Mouse (Mus musculus) G1E-ER4 (cell line): ENCODE data around the gene Gm49345. TPM values are rescaled to one million over a fixed set of nuclear protein-coding genes. Genes with fewer than 3 reads are reported as not detected.

Experiments used
- GATA1 ChIP-seq: IDR thresholded peaks from one replicate; pipeline ENCODE4 v1.8.0; 2012; ENCODE audit warnings: low read length, inconsistent platforms
- polyA plus RNA-seq: library from polyadenylated mRNA; stranded (reverse); fragments of >175 nt; gene quantifications from 2 replicates; pipeline ENCODE4 v1.2.3, GENCODE M21; 2012

Gm49345 gene
- 0.02 TPM in 1 of 2 replicates, not detected in the other for polyA plus RNA-seq

- no peak for TF ChIP-seq GATA1
Measured at GRCm38 (mm10) chr13:67637294-67638007, at the start of gene Gm49345, which contains the start of gene Zfp729a. TSS of gene Gm49345 (minus strand) at chr13:67637769. TSS of gene Zfp729a (minus strand) at chr13:67637791.

- TF ChIP-seq GATA1, result no peak
Measured at GRCm38 (mm10) chr13:67686971-67687370, 49.4 kb upstream of the Gm49345 start, which contains the start of gene Zfp738. TSS of gene Zfp738 (minus strand) at chr13:67687071.

- no peak for TF ChIP-seq GATA1
Measured at GRCm38 (mm10) chr13:67674902-67675301, 37.3 kb upstream of the Gm49345 start.

GRCm38 (mm10) chr13:67652496-67652895, 14.9 kb upstream of the Gm49345 start:
- no peak for TF ChIP-seq GATA1

GRCm38 (mm10) chr13:67610108-67610507, 27.5 kb downstream of the Gm49345 start:
- no peak for TF ChIP-seq GATA1

GRCm38 (mm10) chr13:67609066-67609876, 28.3 kb downstream of the Gm49345 start, which contains the start of gene Zfp729b:
TSS of gene Zfp729b (minus strand) at chr13:67609707.
- no peak for TF ChIP-seq GATA1

- no peak for TF ChIP-seq GATA1
Measured at GRCm38 (mm10) chr13:67572591-67573189, 64.9 kb downstream of the Gm49345 start.

GRCm38 (mm10) chr13:67553730-67554129, 83.8 kb downstream of the Gm49345 start, which contains the start of gene Zfp748:
TSS of gene Zfp748 (minus strand) at chr13:67553830.
- no peak for TF ChIP-seq GATA1

- TF ChIP-seq GATA1, result no peak
Measured at GRCm38 (mm10) chr13:67552505-67553346, 84.8 kb downstream of the Gm49345 start.

GRCm38 (mm10) chr13:67545941-67546340, 91.6 kb downstream of the Gm49345 start:
- no peak for TF ChIP-seq GATA1

Other genes starting within 250 kb of the Gm49345 start
- gene Zfp429, start 237.9 kb downstream of the Gm49345 start, polyA plus RNA-seq, result 0.73 and 1.1 TPM in 2 replicates
- not detected in 2 replicates for gene Zfp459, start 216.4 kb downstream of the Gm49345 start, polyA plus RNA-seq
- 0.24 and 0.28 TPM in 2 replicates for gene Zfp874a, start 186.1 kb downstream of the Gm49345 start, polyA plus RNA-seq
- 0.28 and 0.33 TPM in 2 replicates for gene Zfp874b, start 153.5 kb downstream of the Gm49345 start, polyA plus RNA-seq
- gene Zfp58, start 137.2 kb downstream of the Gm49345 start, polyA plus RNA-seq, result 0.25 and 0.38 TPM in 2 replicates
- gene Gm26965, start 111.6 kb downstream of the Gm49345 start, polyA plus RNA-seq, result not detected in 2 replicates
- gene Zfp87, start 111.6 kb downstream of the Gm49345 start, polyA plus RNA-seq, result 0.32 and 0.72 TPM in 2 replicates
- gene Zfp748, start 83.9 kb downstream of the Gm49345 start, polyA plus RNA-seq, result 0.17 and 0.18 TPM in 2 replicates
- 0.23 and 0.42 TPM in 2 replicates for gene Zfp729b, start 28.1 kb downstream of the Gm49345 start, polyA plus RNA-seq
- gene Zfp729a, start within 50 bp of the Gm49345 start, polyA plus RNA-seq, result 0.14 and 0.17 TPM in 2 replicates
- 0.12 and 0.31 TPM in 2 replicates for gene Zfp738, start 49.3 kb upstream of the Gm49345 start, polyA plus RNA-seq
- 0.61 and 0.95 TPM in 2 replicates for gene Zfp65, start 91.4 kb upstream of the Gm49345 start, polyA plus RNA-seq
- 0.14 and 0.16 TPM in 2 replicates for gene Zfp85, start 117.5 kb upstream of the Gm49345 start, polyA plus RNA-seq
- gene Zfp493, start 141.9 kb upstream of the Gm49345 start, polyA plus RNA-seq, result 0.03 and 0.18 TPM in 2 replicates
- 0.03 and 0.11 TPM in 2 replicates for gene Zfp273, start 176.0 kb upstream of the Gm49345 start, polyA plus RNA-seq
- gene Gm10037, start 193.3 kb upstream of the Gm49345 start, polyA plus RNA-seq, result not detected in 2 replicates
- not detected in 2 replicates for gene BC048507, start 225.6 kb upstream of the Gm49345 start, polyA plus RNA-seq